Mouse (Mus musculus): ENCODE results near the gene Sipa1l1. TPM values are rescaled to one million over a fixed set of nuclear protein-coding genes. Genes with fewer than 3 reads are reported as not detected.

Sipa1l1 gene
- 31.8 and 40.5 TPM in 2 replicates for total RNA-seq (2012; rRNA removed)

GRCm38 (mm10) chr12:82168820-82169533, at the start of gene Sipa1l1:
Gene Sipa1l1 (plus strand): TSS chr12:82169320.
- Histone ChIP-seq H3K4me3 (ENCODE audit: insufficient read depth in 1 of 2, low read depth in 1 of 2, low read length in 2 of 2, poor library complexity in 1 of 2, severe bottlenecking in 1 of 2) (peak within 1 kb of the TSS; percentile 83 to 92), H3K36me3 (ENCODE audit: control insufficient read depth, insufficient read depth, low read length, poor library complexity, severe bottlenecking) (no peaks in the 10 kb centered on the region), H3K4me1 (ENCODE audit: control insufficient read depth in 2 of 2, insufficient read depth in 2 of 2, low read length in 2 of 2, poor library complexity in 1 of 2) (peaks cover 0 to 4% of the 10 kb centered on the region in 2 experiments; a peak in 1 of 4 replicates), H3K27ac (ENCODE audit: insufficient read depth, low read depth, low read length, poor library complexity, severe bottlenecking) (peak within 1 kb of the TSS; percentile 45), H3K9me3 (ENCODE audit: control insufficient read depth, insufficient read depth, low read depth, low read length) (no peaks in the 10 kb centered on the region), H3K9ac (ENCODE audit: insufficient read depth, low read depth, low read length, poor library complexity, severe bottlenecking) (peak within 1 kb of the TSS; percentile 85)
- DNase-seq (ENCODE audit: low read depth, low spot score) = peak; percentile 97
- TF ChIP-seq HCFC1 (IDR thresholded peaks at IDR 0.05; ENCODE audit: borderline replicate concordance, insufficient read depth, low read length) = 0 out of 2 replicates have a peak, but pooled peaks have one; percentile 47
- TF ChIP-seq ZNF384 (IDR thresholded peaks at IDR 0.05; ENCODE audit: low read depth, low read length) = no peak
- TF ChIP-seq CHD2 (IDR thresholded peaks at IDR 0.05; ENCODE audit: low read depth, low read length) = peak; percentile 98
- no peak for TF ChIP-seq MAFK (IDR thresholded peaks at IDR 0.05; ENCODE audit: insufficient read depth, low read depth, low read length)
- no peak for TF ChIP-seq ZC3H11A (IDR thresholded peaks at IDR 0.05; ENCODE audit: borderline replicate concordance, low read depth, low read length)
- in situ Hi-C loops (cut with MboI; ENCODE audit: low sequenced_read_pairs in 2 of 2, unreplicated experiment in 2 of 2) = no loop called here

- TF ChIP-seq HCFC1 (IDR thresholded peaks at IDR 0.05; ENCODE audit: borderline replicate concordance, insufficient read depth, low read length) (no peak), ZC3H11A (IDR thresholded peaks at IDR 0.05; ENCODE audit: borderline replicate concordance, low read depth, low read length) (no peak), CHD2 (IDR thresholded peaks at IDR 0.05; ENCODE audit: low read depth, low read length) (no peak), MAFK (IDR thresholded peaks at IDR 0.05; ENCODE audit: insufficient read depth, low read depth, low read length) (no peak)
- no peaks in the 10 kb centered on the region for H3K9me3 ChIP-seq (ENCODE audit: control insufficient read depth, insufficient read depth, low read depth, low read length)
- in situ Hi-C loops (cut with MboI; ENCODE audit: low sequenced_read_pairs in 2 of 2, unreplicated experiment in 2 of 2) = no loop called here
- no peak overlapping the region for H3K27ac ChIP-seq (ENCODE audit: insufficient read depth, low read depth, low read length, poor library complexity, severe bottlenecking)
- H3K36me3 ChIP-seq (ENCODE audit: control insufficient read depth, insufficient read depth, low read length, poor library complexity, severe bottlenecking) = no peaks in the 10 kb centered on the region
- no peak overlapping the region for H3K9ac ChIP-seq (ENCODE audit: insufficient read depth, low read depth, low read length, poor library complexity, severe bottlenecking)
- H3K4me3 ChIP-seq (ENCODE audit: insufficient read depth in 1 of 2, low read depth in 1 of 2, low read length in 2 of 2, poor library complexity in 1 of 2, severe bottlenecking in 1 of 2) = no peak overlapping the region
- H3K4me1 ChIP-seq (ENCODE audit: control insufficient read depth in 2 of 2, insufficient read depth in 2 of 2, low read length in 2 of 2, poor library complexity in 1 of 2) = no peaks in the 10 kb centered on the region
- no peak for DNase-seq (ENCODE audit: low read depth, low spot score)
Observed at GRCm38 (mm10) chr12:82121947-82122346, 47.2 kb upstream of the Sipa1l1 start.

GRCm38 (mm10) chr12:82122450-82123249, 46.5 kb upstream of the Sipa1l1 start:
- Histone ChIP-seq H3K4me3 (ENCODE audit: insufficient read depth in 1 of 2, low read depth in 1 of 2, low read length in 2 of 2, poor library complexity in 1 of 2, severe bottlenecking in 1 of 2) (no peak overlapping the region), H3K36me3 (ENCODE audit: control insufficient read depth, insufficient read depth, low read length, poor library complexity, severe bottlenecking) (no peaks in the 10 kb centered on the region), H3K4me1 (ENCODE audit: control insufficient read depth in 2 of 2, insufficient read depth in 2 of 2, low read length in 2 of 2, poor library complexity in 1 of 2) (no peaks in the 10 kb centered on the region), H3K9me3 (ENCODE audit: control insufficient read depth, insufficient read depth, low read depth, low read length) (no peaks in the 10 kb centered on the region), H3K27ac (ENCODE audit: insufficient read depth, low read depth, low read length, poor library complexity, severe bottlenecking) (no peak overlapping the region), H3K9ac (ENCODE audit: insufficient read depth, low read depth, low read length, poor library complexity, severe bottlenecking) (no peak overlapping the region)
- in situ Hi-C loops (cut with MboI; ENCODE audit: low sequenced_read_pairs in 2 of 2, unreplicated experiment in 2 of 2) = no loop called here
- DNase-seq (ENCODE audit: low read depth, low spot score) = no peak
- no peak for TF ChIP-seq ZNF384 (IDR thresholded peaks at IDR 0.05; ENCODE audit: low read depth, low read length)
- no peak for TF ChIP-seq CHD2 (IDR thresholded peaks at IDR 0.05; ENCODE audit: low read depth, low read length)
- no peak for TF ChIP-seq ZC3H11A (IDR thresholded peaks at IDR 0.05; ENCODE audit: borderline replicate concordance, low read depth, low read length)
- TF ChIP-seq MAFK (IDR thresholded peaks at IDR 0.05; ENCODE audit: insufficient read depth, low read depth, low read length) = no peak
- no peak for TF ChIP-seq HCFC1 (IDR thresholded peaks at IDR 0.05; ENCODE audit: borderline replicate concordance, insufficient read depth, low read length)

- Histone ChIP-seq H3K27ac (ENCODE audit: insufficient read depth, low read depth, low read length, poor library complexity, severe bottlenecking) (no peak overlapping the region), H3K9me3 (ENCODE audit: control insufficient read depth, insufficient read depth, low read depth, low read length) (no peaks in the 10 kb centered on the region), H3K9ac (ENCODE audit: insufficient read depth, low read depth, low read length, poor library complexity, severe bottlenecking) (no peak overlapping the region), H3K4me3 (ENCODE audit: insufficient read depth in 1 of 2, low read depth in 1 of 2, low read length in 2 of 2, poor library complexity in 1 of 2, severe bottlenecking in 1 of 2) (no peak overlapping the region), H3K4me1 (ENCODE audit: control insufficient read depth in 2 of 2, insufficient read depth in 2 of 2, low read length in 2 of 2, poor library complexity in 1 of 2) (no peaks in the 10 kb centered on the region), H3K36me3 (ENCODE audit: control insufficient read depth, insufficient read depth, low read length, poor library complexity, severe bottlenecking) (no peaks in the 10 kb centered on the region)
- DNase-seq (ENCODE audit: low read depth, low spot score) = no peak
- in situ Hi-C loops (cut with MboI; ENCODE audit: low sequenced_read_pairs in 2 of 2, unreplicated experiment in 2 of 2) = no loop called here
- TF ChIP-seq MAFK (IDR thresholded peaks at IDR 0.05; ENCODE audit: insufficient read depth, low read depth, low read length) (no peak), HCFC1 (IDR thresholded peaks at IDR 0.05; ENCODE audit: borderline replicate concordance, insufficient read depth, low read length) (no peak), CHD2 (IDR thresholded peaks at IDR 0.05; ENCODE audit: low read depth, low read length) (no peak), ZNF384 (IDR thresholded peaks at IDR 0.05; ENCODE audit: low read depth, low read length) (no peak), ZC3H11A (IDR thresholded peaks at IDR 0.05; ENCODE audit: borderline replicate concordance, low read depth, low read length) (no peak)
Observed at GRCm38 (mm10) chr12:82126796-82127195, 42.3 kb upstream of the Sipa1l1 start.

All from ES-E14 (cell line).